Mouse (Mus musculus) hindbrain, embryonic 14.5 days (tissue): Measurements from ENCODE around the gene Zfp526. TPM values are rescaled to one million over a fixed set of nuclear protein-coding genes. Genes with fewer than 3 reads are reported as not detected.

Experiments used
- ATAC-seq: fragments of 200-750 bp; cut with Nextera tagmentation; 2 replicates; pipeline ENCODE4 v1.8.0; 2017; ENCODE audit warnings: moderate number of reproducible peaks, mild to moderate bottlenecking, moderate TSS enrichment, moderate library complexity; ENCODE audit not compliant: low FRiP score
- DNase-seq: peaks from one replicate; pipeline ENCODE4 v3.0.0-alpha.2; 2015; ENCODE audit warnings: low spot score
- H3K27ac ChIP-seq: fragments of 300-500 bp; sonication (generic); 2 replicates; pipeline ENCODE4 v1.5.1; 2014; ENCODE audit warnings: mild to moderate bottlenecking, moderate library complexity
- H3K27me3 ChIP-seq: fragments of 300-500 bp; sonication (generic); 2 replicates; pipeline ENCODE4 v1.6.1; 2014; ENCODE audit warnings: mild to moderate bottlenecking, low read length, mixed read lengths; ENCODE audit not compliant: control insufficient read depth, insufficient read depth
- H3K36me3 ChIP-seq: fragments of 300-500 bp; sonication (generic); replicated peaks from 2 replicates; pipeline ENCODE4 v1.6.1; 2014; ENCODE audit not compliant: control insufficient read depth, insufficient read depth
- H3K4me1 ChIP-seq: fragments of 300-500 bp; sonication (generic); replicated peaks from 2 replicates; pipeline ENCODE4 v1.6.1; 2014; ENCODE audit warnings: antibody characterized with exemption, low read length, mixed read lengths; ENCODE audit not compliant: control insufficient read depth, insufficient read depth
- H3K4me2 ChIP-seq: fragments of 300-500 bp; sonication (generic); replicated peaks from 2 replicates; pipeline ENCODE4 v1.6.1; 2014; ENCODE audit warnings: mild to moderate bottlenecking, moderate library complexity
- H3K4me3 ChIP-seq: fragments of 300-500 bp; sonication (generic); replicated peaks from 2 replicates; pipeline ENCODE4 v1.5.1; 2014; ENCODE audit warnings: mild to moderate bottlenecking, low read length
- H3K9ac ChIP-seq: fragments of 300-500 bp; sonication (generic); 2 replicates; pipeline ENCODE4 v1.6.1; 2014
- H3K9me3 ChIP-seq: fragments of 300-500 bp; sonication (generic); 2 replicates; pipeline ENCODE4 v1.6.1; 2016; ENCODE audit warnings: low read length; ENCODE audit not compliant: control insufficient read depth
- WGBS: fragments of 180-500 bp; shearing (Covaris S2); extraction: QIAGEN DNeasy Blood & Tissue Kit; methylation state at CpG from one replicate; pipeline ENCODE4 v1.1.7; 2014; 5-methylcytosine and 5-hydroxymethylcytosine counted together
- polyA plus RNA-seq: library from polyadenylated mRNA; unstranded; fragments of >200 nt; fragmentation: Nextera tagmentation; extraction: Ambion mirVana; gene quantifications from 2 replicates; pipeline ENCODE4 v1.2.1, GENCODE M21; 2014

Gene Zfp526
- polyA plus RNA-seq, 1 experiment from 2014 or later: 2.4 TPM

GRCm38 (mm10) chr7:25181814-25182213, 39.4 kb upstream of the Zfp526 start:
- peaks cover 30% of the 10 kb centered on the region for H3K4me1 ChIP-seq
- WGBS: 4% methylated on average over 21 of the region's 21 CpGs
- DNase-seq (no peak), ATAC-seq (no peak)
- H3K9ac ChIP-seq: peak overlapping the region; percentile 32; the same call in 1 of the 2 replicates
- no peaks in the 10 kb centered on the region for H3K9me3 ChIP-seq
- no peaks in the 10 kb centered on the region for H3K36me3 ChIP-seq
- peak overlapping the region; percentile 76 for H3K4me2 ChIP-seq
- H3K27ac ChIP-seq: no peak overlapping the region
- peak overlapping the region; percentile 21 for H3K4me3 ChIP-seq
- H3K27me3 ChIP-seq: peaks cover 14% of the 10 kb centered on the region; the same call in 1 of the 2 replicates

- no peak for ATAC-seq
Measured at GRCm38 (mm10) chr7:25184091-25184490, 37.1 kb upstream of the Zfp526 start.

GRCm38 (mm10) chr7:25187662-25188650, 33.3 kb upstream of the Zfp526 start:
- Histone ChIP-seq H3K27me3 (peaks cover 3% of the 10 kb centered on the region; the same call in 1 of the 2 replicates), H3K36me3 (no peaks in the 10 kb centered on the region), H3K4me1 (no peaks in the 10 kb centered on the region), H3K4me2 (no peak overlapping the region), H3K9me3 (no peaks in the 10 kb centered on the region), H3K4me3 (no peak overlapping the region), H3K9ac (no peak overlapping the region), H3K27ac (no peak overlapping the region)
- WGBS: 31% methylated on average over 21 of the region's 21 CpGs
- ATAC-seq (peak; percentile 84), DNase-seq (peak; percentile 94)

More at GRCm38 (mm10) chr7:25184091-25184490, 37.1 kb upstream of the Zfp526 start:
- Histone ChIP-seq H3K9me3 (no peaks in the 10 kb centered on the region), H3K4me3 (no peak overlapping the region), H3K36me3 (no peaks in the 10 kb centered on the region), H3K4me2 (no peak overlapping the region), H3K27ac (no peak overlapping the region), H3K4me1 (peaks cover 19% of the 10 kb centered on the region; the same call in 1 of the 2 replicates), H3K27me3 (peaks cover 14% of the 10 kb centered on the region; the same call in 1 of the 2 replicates), H3K9ac (no peak overlapping the region)
- WGBS: 86% methylated on average over 6 of the region's 6 CpGs
- DNase-seq: no peak

GRCm38 (mm10) chr7:25190806-25191205, 30.4 kb upstream of the Zfp526 start:
- Histone ChIP-seq H3K4me2 (no peak overlapping the region), H3K4me3 (no peak overlapping the region), H3K9me3 (no peaks in the 10 kb centered on the region), H3K4me1 (no peaks in the 10 kb centered on the region), H3K27ac (no peak overlapping the region), H3K36me3 (no peaks in the 10 kb centered on the region), H3K27me3 (no peaks in the 10 kb centered on the region), H3K9ac (no peak overlapping the region)
- 91% methylated on average over 11 of the region's 11 CpGs for WGBS
- ATAC-seq: no peak
- DNase-seq: no peak

GRCm38 (mm10) chr7:25192110-25192509, 29.1 kb upstream of the Zfp526 start:
- Histone ChIP-seq H3K4me1 (no peaks in the 10 kb centered on the region), H3K27ac (no peak overlapping the region), H3K9me3 (no peaks in the 10 kb centered on the region), H3K9ac (no peak overlapping the region), H3K4me2 (no peak overlapping the region), H3K36me3 (no peaks in the 10 kb centered on the region), H3K4me3 (no peak overlapping the region), H3K27me3 (no peaks in the 10 kb centered on the region)
- DNase-seq (peak; percentile 47), ATAC-seq (peak; percentile 64; the same call in 1 of the 2 replicates)
- 69% methylated on average over 8 of the region's 8 CpGs for WGBS

- ATAC-seq: no peak
- H3K36me3 ChIP-seq: no peaks in the 10 kb centered on the region
- no peaks in the 10 kb centered on the region for H3K4me1 ChIP-seq
- H3K27me3 ChIP-seq: no peaks in the 10 kb centered on the region
- no peak overlapping the region for H3K4me2 ChIP-seq
- no peaks in the 10 kb centered on the region for H3K9me3 ChIP-seq
- no peak for DNase-seq
- H3K4me3 ChIP-seq: no peak overlapping the region
- no peak overlapping the region for H3K27ac ChIP-seq
- no peak overlapping the region for H3K9ac ChIP-seq
- 74% methylated on average over 3 of the region's 3 CpGs for WGBS
Measured at GRCm38 (mm10) chr7:25195148-25195547, 26.1 kb upstream of the Zfp526 start.

GRCm38 (mm10) chr7:25196107-25196506, 25.1 kb upstream of the Zfp526 start:
- Histone ChIP-seq H3K27ac (no peak overlapping the region), H3K4me3 (no peak overlapping the region), H3K36me3 (no peaks in the 10 kb centered on the region), H3K27me3 (no peaks in the 10 kb centered on the region), H3K9me3 (no peaks in the 10 kb centered on the region), H3K9ac (no peak overlapping the region), H3K4me2 (no peak overlapping the region), H3K4me1 (no peaks in the 10 kb centered on the region)
- no peak for ATAC-seq
- WGBS: 87% methylated on average over 9 of the region's 9 CpGs
- no peak for DNase-seq

GRCm38 (mm10) chr7:25197384-25198018, 23.7 kb upstream of the Zfp526 start:
- no peaks in the 10 kb centered on the region for H3K4me1 ChIP-seq
- H3K36me3 ChIP-seq: peaks cover 12% of the 10 kb centered on the region
- DNase-seq (no peak), ATAC-seq (no peak)
- H3K4me3 ChIP-seq: no peak overlapping the region
- H3K4me2 ChIP-seq: no peak overlapping the region
- 67% methylated on average over 10 of the region's 10 CpGs for WGBS
- no peaks in the 10 kb centered on the region for H3K27me3 ChIP-seq
- H3K27ac ChIP-seq: no peak overlapping the region
- no peak overlapping the region for H3K9ac ChIP-seq
- H3K9me3 ChIP-seq: no peaks in the 10 kb centered on the region

GRCm38 (mm10) chr7:25203624-25204023, 17.6 kb upstream of the Zfp526 start:
- 91% methylated on average over 20 of the region's 20 CpGs for WGBS
- Histone ChIP-seq H3K27ac (no peak overlapping the region), H3K4me2 (no peak overlapping the region), H3K9ac (no peak overlapping the region), H3K4me1 (no peaks in the 10 kb centered on the region), H3K36me3 (peaks cover 58% of the 10 kb centered on the region), H3K4me3 (no peak overlapping the region), H3K27me3 (no peaks in the 10 kb centered on the region), H3K9me3 (no peaks in the 10 kb centered on the region)
- ATAC-seq (no peak), DNase-seq (no peak)
